Mouse (Mus musculus): ENCODE data around the gene Slc18a2.
A peak's percentile ranks its signal among the peaks of the same experiment; 100 is the strongest.

Slc18a2 gene

GRCm38 (mm10) chr19:59280841-59281240, 20.1 kb downstream of the Slc18a2 start:
- no peak for DNase-seq

- no peak for DNase-seq
Measured at GRCm38 (mm10) chr19:59282001-59282400, 21.3 kb downstream of the Slc18a2 start.

GRCm38 (mm10) chr19:59289042-59289441, 28.3 kb downstream of the Slc18a2 start:
- no peak for DNase-seq

- DNase-seq: no peak
Measured at GRCm38 (mm10) chr19:59289811-59290210, 29.1 kb downstream of the Slc18a2 start.

GRCm38 (mm10) chr19:59292183-59292839, 31.6 kb downstream of the Slc18a2 start:
- no peak for DNase-seq

- no peak for DNase-seq
Measured at GRCm38 (mm10) chr19:59315308-59315707, 54.6 kb downstream of the Slc18a2 start.

GRCm38 (mm10) chr19:59316571-59316970, 55.9 kb downstream of the Slc18a2 start:
- peak; percentile 16 for DNase-seq

GRCm38 (mm10) chr19:59321990-59322389, 61.3 kb downstream of the Slc18a2 start, which contains the start of gene Rps12-ps3:
Rps12-ps3 (plus strand) TSS chr19:59322290.
- DNase-seq: no peak

GRCm38 (mm10) chr19:59330816-59331225, 70.1 kb downstream of the Slc18a2 start:
- no peak for DNase-seq

GRCm38 (mm10) chr19:59336655-59337054, 76.0 kb downstream of the Slc18a2 start:
- no peak for DNase-seq

- DNase-seq: no peak
Measured at GRCm38 (mm10) chr19:59337872-59338681, 77.4 kb downstream of the Slc18a2 start.

GRCm38 (mm10) chr19:59339908-59340307, 79.2 kb downstream of the Slc18a2 start:
- DNase-seq: no peak

- DNase-seq: no peak
Measured at GRCm38 (mm10) chr19:59342964-59343363, 82.3 kb downstream of the Slc18a2 start.

GRCm38 (mm10) chr19:59344304-59344711, 83.6 kb downstream of the Slc18a2 start:
- peak; percentile 59 for DNase-seq

- peak; percentile 61 for DNase-seq
Measured at GRCm38 (mm10) chr19:59345081-59345657, 84.5 kb downstream of the Slc18a2 start.

Data from lung, postnatal 36 days (tissue).